Mouse (Mus musculus): ENCODE measurements around the gene Mgarp.
"Not testable (repeated sequence)": the region's sequence is repeated elsewhere in the genome, so short reads cannot be mapped to it uniquely, and the experiment has no call there.

The Mgarp gene

DNA sequence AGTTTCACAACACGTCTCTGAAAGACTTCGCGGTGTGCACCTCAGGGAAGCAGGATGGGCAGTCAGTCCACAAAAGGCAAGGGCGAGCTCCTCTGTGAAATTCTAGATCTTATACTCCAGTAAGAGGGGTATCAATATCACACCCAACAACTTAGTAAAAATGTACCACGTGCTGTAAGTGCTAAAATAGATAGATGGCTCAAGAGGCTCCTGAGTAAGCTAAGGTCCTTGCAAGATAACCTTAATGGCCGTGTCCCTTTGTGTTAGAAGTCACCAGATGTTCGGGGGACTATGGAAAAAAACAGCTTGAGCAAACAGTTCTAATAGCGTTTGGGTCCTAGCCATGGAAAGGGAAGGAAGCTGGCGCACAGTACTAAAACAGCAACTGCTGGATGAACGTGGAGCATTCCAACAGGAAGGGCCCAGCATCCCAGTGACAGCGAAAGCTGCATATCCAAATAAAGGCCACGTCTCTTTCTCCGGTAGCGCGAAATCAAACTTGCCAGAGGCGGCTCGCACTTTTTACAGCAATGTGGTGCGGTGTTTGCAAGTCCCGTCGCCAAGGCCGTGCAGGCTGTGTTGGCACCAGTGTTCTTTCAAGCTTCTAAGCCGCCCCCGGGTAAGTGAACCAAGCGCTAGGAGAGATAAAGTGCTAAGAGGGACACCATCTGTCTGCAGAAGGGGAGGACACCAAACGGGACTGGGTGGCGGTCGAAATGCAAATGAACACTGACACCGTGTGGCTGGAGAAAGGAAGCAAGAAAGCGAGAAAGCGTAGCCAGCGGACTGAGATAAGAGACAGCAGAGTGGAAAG lies 31.6 kb downstream of the Mgarp start:
- DNase-seq = peak; percentile 85 to 88

DNA sequence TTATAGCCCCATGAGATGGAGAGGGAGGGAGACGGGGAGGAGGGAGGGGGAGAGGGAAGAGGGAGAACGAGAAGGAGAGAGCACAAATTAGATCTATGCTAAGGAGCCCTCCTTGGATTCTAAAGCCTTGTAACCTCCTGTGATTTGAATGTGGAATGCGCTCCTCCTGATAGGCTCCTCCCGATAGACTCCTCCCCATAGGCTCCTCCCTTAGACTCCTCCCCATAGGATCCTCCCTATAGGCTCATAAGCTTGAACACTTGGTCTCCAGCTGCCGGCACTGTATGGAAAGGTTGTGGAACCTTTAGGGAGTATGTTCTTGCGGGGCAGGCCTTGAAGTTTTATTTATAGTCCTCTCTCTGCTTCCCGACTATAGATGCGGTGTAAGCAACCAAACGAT lies 35.5 kb downstream of the Mgarp start:
- no peak for DNase-seq

- DNase-seq = no peak
These were observed 36.8 kb downstream of the Mgarp start for GRCm38 (mm10) chr3:51359558-51360307.

DNA sequence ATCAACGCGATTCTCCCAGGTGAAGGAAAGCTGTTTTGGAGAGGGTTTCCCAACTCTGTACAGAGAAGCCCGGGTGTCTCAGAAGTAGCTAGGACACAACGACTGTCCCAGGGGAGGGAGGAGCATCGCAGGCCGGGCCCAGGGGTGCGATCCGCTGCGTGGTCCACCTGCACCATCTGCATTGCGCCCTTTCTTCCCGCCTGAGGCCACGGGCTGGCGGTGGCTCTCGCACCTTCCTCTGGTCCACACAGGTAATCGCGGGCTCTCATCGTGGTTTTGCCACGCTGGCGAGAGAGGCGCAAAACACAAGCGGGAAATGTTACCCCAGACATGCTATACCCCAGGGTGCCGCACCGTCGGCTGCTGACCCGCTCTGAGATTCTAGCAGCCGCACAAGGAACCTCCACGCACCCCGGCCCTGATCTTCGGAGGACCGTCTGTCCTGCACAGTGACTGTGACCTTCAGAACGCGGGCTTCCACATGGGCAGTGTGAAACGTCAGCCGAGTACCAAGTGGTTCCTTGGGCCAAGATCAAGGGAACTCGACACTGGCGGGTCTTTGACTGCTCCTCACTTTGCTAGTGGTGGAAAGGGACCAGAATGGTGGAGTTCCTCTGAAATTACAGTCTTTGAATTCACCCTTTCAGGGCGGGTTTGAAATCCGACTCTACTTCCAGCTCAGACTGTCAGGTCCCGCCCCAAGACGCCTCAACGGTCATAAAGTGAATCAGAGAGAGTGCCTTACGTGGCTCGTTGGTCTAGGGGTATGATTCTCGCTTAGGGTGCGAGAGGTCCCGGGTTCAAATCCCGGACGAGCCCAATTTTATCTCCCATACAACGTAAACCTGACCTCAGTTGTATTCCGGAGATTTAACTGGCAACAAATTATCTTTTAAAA lies 37.6 kb downstream of the Mgarp start:
- peak; percentile 41 to 54 for DNase-seq

DNA sequence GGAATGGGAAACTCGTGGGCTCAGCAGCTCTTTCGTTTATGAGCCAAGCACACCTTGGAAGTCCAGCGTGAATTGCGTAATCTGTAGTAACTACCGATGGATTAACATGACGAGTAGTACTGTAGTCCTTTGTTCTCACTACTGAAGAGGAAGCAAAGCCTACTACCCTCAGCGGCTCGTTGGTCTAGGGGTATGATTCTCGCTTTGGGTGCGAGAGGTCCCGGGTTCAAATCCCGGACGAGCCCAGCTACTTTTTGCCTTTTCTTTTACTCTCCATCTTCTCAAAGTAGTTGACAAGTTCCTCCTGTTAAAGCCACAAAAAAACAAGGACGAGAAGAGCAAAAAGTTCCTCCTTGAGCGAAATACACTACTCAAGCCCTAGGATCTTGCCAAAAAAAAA lies 38.4 kb downstream of the Mgarp start:
- peak; percentile 53 to 65 for DNase-seq

GRCm38 (mm10) chr3:51357624-51358023 lies 38.9 kb downstream of the Mgarp start:
- DNase-seq = no peak

- no peak for DNase-seq
These were observed 39.5 kb downstream of the Mgarp start for GRCm38 (mm10) chr3:51357078-51357477.

- not testable (repeated sequence) for DNase-seq
These were observed 41.6 kb downstream of the Mgarp start for GRCm38 (mm10) chr3:51354956-51355355.

DNA sequence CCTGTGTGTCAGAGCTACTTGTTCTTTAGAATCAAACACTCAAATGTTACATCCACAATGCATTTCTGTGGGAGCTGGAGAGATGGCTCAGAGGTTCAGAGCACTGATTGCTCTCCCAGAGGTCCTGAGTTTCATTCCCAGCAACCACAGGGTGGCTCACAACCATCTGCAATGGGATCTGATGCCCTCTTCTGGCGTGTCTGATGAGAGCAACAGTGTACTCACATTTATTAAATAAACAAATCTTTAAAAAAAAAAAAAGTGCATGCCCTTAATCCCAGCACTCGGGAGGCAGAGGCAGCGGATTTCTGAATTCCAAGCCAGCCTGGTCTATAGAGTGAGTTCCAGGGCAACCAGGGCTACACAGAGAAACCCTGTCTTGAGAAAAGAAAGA lies 42.5 kb downstream of the Mgarp start:
- no peak for DNase-seq

GRCm38 (mm10) chr3:51353325-51354033 lies 43.1 kb downstream of the Mgarp start:
- peak; percentile 47 to 73 for DNase-seq

GRCm38 (mm10) chr3:51350806-51351205 lies 45.7 kb downstream of the Mgarp start:
- no peak for DNase-seq

DNA sequence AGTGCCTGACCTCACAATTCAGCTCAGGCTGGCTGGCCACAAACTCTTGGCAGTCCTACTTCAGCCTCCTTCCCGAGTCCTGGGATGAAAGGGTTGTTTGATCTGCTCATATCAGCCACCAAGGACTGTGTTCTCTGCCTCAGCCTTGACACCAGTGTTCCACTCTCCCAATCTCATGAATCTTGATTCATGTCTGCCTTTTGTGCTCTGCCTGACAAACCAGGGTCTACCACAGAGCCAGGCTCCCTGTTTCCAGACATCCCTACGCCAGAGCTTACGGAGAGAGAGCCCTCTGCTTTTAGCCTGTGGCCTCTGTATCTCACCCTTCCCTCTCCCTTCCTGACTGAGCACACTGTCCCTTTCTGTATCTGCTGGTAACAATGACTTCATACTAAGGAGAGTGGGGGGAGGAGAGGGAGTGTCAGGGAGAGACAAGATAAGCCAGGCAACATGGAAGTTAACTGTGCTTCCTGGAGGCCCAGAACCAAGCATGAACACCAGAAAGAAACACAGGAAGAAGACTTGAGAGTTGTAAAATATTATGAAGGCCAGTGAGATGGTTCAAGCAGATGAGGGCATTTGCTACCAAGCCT lies 47.8 kb downstream of the Mgarp start:
- no peak for DNase-seq

DNA sequence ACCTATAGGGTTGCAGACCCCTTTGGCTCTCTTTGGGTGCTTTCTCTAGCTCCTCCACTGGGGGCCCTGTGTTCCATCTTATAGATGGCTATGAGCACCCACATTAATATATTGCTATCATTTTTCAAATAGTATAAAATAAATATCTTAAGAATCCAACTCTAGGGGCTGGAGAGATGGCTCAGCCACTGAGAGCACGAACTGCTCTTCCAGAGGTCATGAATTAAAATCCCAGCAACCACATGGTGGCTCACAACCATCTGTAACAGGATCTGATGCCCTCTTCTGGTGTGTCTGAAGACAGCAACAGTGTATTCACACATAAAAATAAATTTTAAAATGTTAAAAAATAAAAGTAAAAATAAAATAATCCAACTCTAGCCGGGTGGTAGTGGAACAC lies 51.5 kb downstream of the Mgarp start:
- DNase-seq = not testable (repeated sequence)

DNA sequence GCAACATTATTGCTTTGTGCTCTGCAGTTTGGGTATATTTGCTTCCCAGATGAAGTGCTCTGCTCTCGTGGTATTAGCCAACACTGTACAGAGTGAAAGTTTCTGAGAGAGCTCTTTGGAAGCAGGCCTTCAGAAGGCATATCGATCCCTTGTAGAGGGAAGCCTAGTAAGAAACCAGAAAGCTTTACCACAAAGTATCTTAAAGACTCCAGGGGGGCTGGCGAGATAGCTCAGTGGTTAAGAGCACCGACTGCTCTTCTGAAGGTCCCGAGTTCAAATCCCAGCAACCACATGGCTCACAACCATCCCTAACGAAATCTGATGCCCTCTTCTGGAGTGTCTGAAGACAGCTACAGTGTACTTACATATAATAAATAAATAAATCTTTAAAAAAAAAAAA lies 52.4 kb downstream of the Mgarp start:
- DNase-seq = not testable (repeated sequence)

GRCm38 (mm10) chr3:51343260-51343659 lies 53.3 kb downstream of the Mgarp start:
- DNase-seq = no peak

- DNase-seq = no peak
These were observed 54.4 kb downstream of the Mgarp start for GRCm38 (mm10) chr3:51342152-51342551.

- DNase-seq = peak; percentile 77 to 86
These were observed 55.1 kb downstream of the Mgarp start for GRCm38 (mm10) chr3:51341268-51342081.

- peak; percentile 77 to 82 for DNase-seq
These were observed 55.8 kb downstream of the Mgarp start, which contains the start of gene Elf2 for GRCm38 (mm10) chr3:51340552-51341267. Gene Elf2 (minus strand): TSS chr3:51340663.

DNA sequence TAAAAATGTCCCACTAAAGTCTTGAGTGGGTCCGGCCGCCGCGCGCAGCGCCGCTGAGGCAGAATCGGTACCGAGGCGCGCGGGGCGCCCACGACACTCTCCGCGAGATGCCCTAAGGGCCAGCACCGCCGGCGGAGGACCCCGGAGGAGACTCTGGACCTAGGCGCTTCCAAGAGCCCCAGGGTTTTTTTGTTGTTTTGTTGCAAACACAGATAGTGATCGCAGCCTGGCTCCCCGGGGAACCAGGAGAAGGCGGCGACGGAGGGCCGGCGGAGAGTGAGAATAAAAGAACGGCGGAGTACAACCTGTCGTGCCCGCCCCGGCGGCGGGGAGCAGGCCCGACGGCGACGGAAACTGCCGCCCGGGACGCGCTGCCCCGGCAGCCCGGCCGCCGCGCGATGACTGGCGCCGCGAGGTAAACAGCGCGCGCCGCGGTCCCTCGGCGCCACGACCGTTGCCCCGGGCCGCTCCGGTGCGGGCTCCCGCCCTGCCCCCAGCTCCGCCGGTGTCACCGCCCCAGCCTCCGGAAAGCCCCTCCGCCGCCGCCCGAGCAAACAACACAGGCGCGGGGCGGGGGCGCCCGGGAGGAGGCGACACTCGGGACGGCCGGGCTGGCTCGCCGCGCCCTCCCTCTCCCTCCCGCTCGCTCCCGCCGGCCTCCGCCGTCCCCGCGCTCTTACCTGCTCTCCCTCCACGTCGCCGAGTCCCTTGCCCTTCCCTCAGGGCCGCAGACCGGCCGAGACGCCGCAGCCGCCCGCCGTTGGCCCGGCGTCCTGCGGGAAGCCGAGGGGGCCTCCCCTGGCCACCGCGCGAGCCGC lies 56.6 kb downstream of the Mgarp start:
- DNase-seq = peak; percentile 52 to 65

Data from cerebellum, postnatal 14 days (tissue).